Mouse (Mus musculus): Measurements from ENCODE around the gene Ank2. TPM values are rescaled to one million over a fixed set of nuclear protein-coding genes. Genes with fewer than 3 reads are reported as not detected.

The Ank2 gene
- polyA plus RNA-seq, 1 experiment from 2014 or later: 16.6 TPM

GRCm38 (mm10) chr3:127140590-127140989, 358.6 kb downstream of the Ank2 start:
- 88% methylated on average over 9 of the region's 9 CpGs for WGBS
- Histone ChIP-seq H3K4me3 (ENCODE audit: low read depth, low read length) (no peak overlapping the region), H3K9me3 (ENCODE audit: control insufficient read depth, low read length) (no peaks in the 10 kb centered on the region), H3K4me2 (ENCODE audit: low read depth, severe bottlenecking) (no peak overlapping the region), H3K36me3 (ENCODE audit: control insufficient read depth, insufficient read depth, low read length) (no peaks in the 10 kb centered on the region), H3K4me1 (ENCODE audit: control insufficient read depth, insufficient read depth, low read length) (no peaks in the 10 kb centered on the region), H3K27me3 (ENCODE audit: control insufficient read depth, insufficient read depth, low read length) (no peaks in the 10 kb centered on the region), H3K27ac (replicated peaks; ENCODE audit: low read depth, low read length) (no peak overlapping the region), H3K9ac (ENCODE audit: low read length) (no peak overlapping the region)
- DNase-seq (ENCODE audit: low spot score) (no peak), ATAC-seq (ENCODE audit: insufficient number of reproducible peaks, low FRiP score, low TSS enrichment, low read depth) (no peak)

GRCm38 (mm10) chr3:127139638-127140037, 359.5 kb downstream of the Ank2 start:
- ATAC-seq (ENCODE audit: insufficient number of reproducible peaks, low FRiP score, low TSS enrichment, low read depth) (peak; percentile 78), DNase-seq (ENCODE audit: low spot score) (peak; percentile 40)
- H3K9me3 ChIP-seq (ENCODE audit: control insufficient read depth, low read length): no peaks in the 10 kb centered on the region
- H3K4me3 ChIP-seq (ENCODE audit: low read depth, low read length): no peak overlapping the region
- no peaks in the 10 kb centered on the region for H3K36me3 ChIP-seq (ENCODE audit: control insufficient read depth, insufficient read depth, low read length)
- H3K4me1 ChIP-seq (ENCODE audit: control insufficient read depth, insufficient read depth, low read length): no peaks in the 10 kb centered on the region
- H3K27me3 ChIP-seq (ENCODE audit: control insufficient read depth, insufficient read depth, low read length): no peaks in the 10 kb centered on the region
- WGBS: 26% methylated on average over 2 of the region's 2 CpGs
- H3K9ac ChIP-seq (ENCODE audit: low read length): no peak overlapping the region
- H3K27ac ChIP-seq (replicated peaks; ENCODE audit: low read depth, low read length): no peak overlapping the region; the same call in 1 of the 2 replicates
- H3K4me2 ChIP-seq (ENCODE audit: low read depth, severe bottlenecking): no peak overlapping the region

- WGBS: 89% methylated on average over 5 of the region's 5 CpGs
Measured at GRCm38 (mm10) chr3:127137508-127137907, 361.6 kb downstream of the Ank2 start.

GRCm38 (mm10) chr3:127134062-127134461, 365.1 kb downstream of the Ank2 start:
- Histone ChIP-seq H3K36me3 (ENCODE audit: control insufficient read depth, insufficient read depth, low read length) (no peaks in the 10 kb centered on the region), H3K9me3 (ENCODE audit: control insufficient read depth, low read length) (no peaks in the 10 kb centered on the region), H3K4me2 (ENCODE audit: low read depth, severe bottlenecking) (no peak overlapping the region), H3K27ac (replicated peaks; ENCODE audit: low read depth, low read length) (no peak overlapping the region), H3K27me3 (ENCODE audit: control insufficient read depth, insufficient read depth, low read length) (no peaks in the 10 kb centered on the region), H3K4me1 (ENCODE audit: control insufficient read depth, insufficient read depth, low read length) (0 out of 2 replicates have a peak, but pooled peaks cover 7% of the 10 kb centered on the region), H3K4me3 (ENCODE audit: low read depth, low read length) (no peak overlapping the region), H3K9ac (ENCODE audit: low read length) (no peak overlapping the region)
- 56% methylated on average over 2 of the region's 2 CpGs for WGBS
- DNase-seq (ENCODE audit: low spot score): no peak
- no peak for ATAC-seq (ENCODE audit: insufficient number of reproducible peaks, low FRiP score, low TSS enrichment, low read depth)

More at GRCm38 (mm10) chr3:127137508-127137907, 361.6 kb downstream of the Ank2 start:
- Histone ChIP-seq H3K4me3 (ENCODE audit: low read depth, low read length) (no peak overlapping the region), H3K27me3 (ENCODE audit: control insufficient read depth, insufficient read depth, low read length) (no peaks in the 10 kb centered on the region), H3K4me1 (ENCODE audit: control insufficient read depth, insufficient read depth, low read length) (0 out of 2 replicates have a peak, but pooled peaks cover 3% of the 10 kb centered on the region), H3K36me3 (ENCODE audit: control insufficient read depth, insufficient read depth, low read length) (no peaks in the 10 kb centered on the region), H3K4me2 (ENCODE audit: low read depth, severe bottlenecking) (no peak overlapping the region), H3K9ac (ENCODE audit: low read length) (no peak overlapping the region), H3K27ac (replicated peaks; ENCODE audit: low read depth, low read length) (no peak overlapping the region), H3K9me3 (ENCODE audit: control insufficient read depth, low read length) (no peaks in the 10 kb centered on the region)
- DNase-seq (ENCODE audit: low spot score) (no peak), ATAC-seq (ENCODE audit: insufficient number of reproducible peaks, low FRiP score, low TSS enrichment, low read depth) (no peak)

GRCm38 (mm10) chr3:127131048-127131447, 368.1 kb downstream of the Ank2 start:
- Histone ChIP-seq H3K4me2 (ENCODE audit: low read depth, severe bottlenecking) (no peak overlapping the region), H3K4me1 (ENCODE audit: control insufficient read depth, insufficient read depth, low read length) (0 out of 2 replicates have a peak, but pooled peaks cover 7% of the 10 kb centered on the region), H3K9ac (ENCODE audit: low read length) (no peak overlapping the region), H3K36me3 (ENCODE audit: control insufficient read depth, insufficient read depth, low read length) (no peaks in the 10 kb centered on the region), H3K27me3 (ENCODE audit: control insufficient read depth, insufficient read depth, low read length) (no peaks in the 10 kb centered on the region), H3K27ac (replicated peaks; ENCODE audit: low read depth, low read length) (no peak overlapping the region), H3K9me3 (ENCODE audit: control insufficient read depth, low read length) (no peaks in the 10 kb centered on the region), H3K4me3 (ENCODE audit: low read depth, low read length) (no peak overlapping the region)
- ATAC-seq (ENCODE audit: insufficient number of reproducible peaks, low FRiP score, low TSS enrichment, low read depth) (no peak), DNase-seq (ENCODE audit: low spot score) (no peak)
- WGBS: 52% methylated on average over 3 of the region's 3 CpGs

GRCm38 (mm10) chr3:127130167-127130770, 368.9 kb downstream of the Ank2 start:
- H3K9me3 ChIP-seq (ENCODE audit: control insufficient read depth, low read length): no peaks in the 10 kb centered on the region
- H3K36me3 ChIP-seq (ENCODE audit: control insufficient read depth, insufficient read depth, low read length): no peaks in the 10 kb centered on the region
- no peak overlapping the region for H3K27ac ChIP-seq (replicated peaks; ENCODE audit: low read depth, low read length)
- DNase-seq (ENCODE audit: low spot score): peak; percentile 32
- H3K4me2 ChIP-seq (ENCODE audit: low read depth, severe bottlenecking): peak overlapping the region; percentile 17; the same call in 1 of the 2 replicates
- H3K4me3 ChIP-seq (ENCODE audit: low read depth, low read length): no peak overlapping the region
- 63% methylated on average over 12 of the region's 12 CpGs for WGBS
- no peaks in the 10 kb centered on the region for H3K27me3 ChIP-seq (ENCODE audit: control insufficient read depth, insufficient read depth, low read length)
- H3K4me1 ChIP-seq (ENCODE audit: control insufficient read depth, insufficient read depth, low read length): 0 out of 2 replicates have a peak, but pooled peaks cover 7% of the 10 kb centered on the region
- peak; percentile 48; the same call in 1 of the 2 replicates for ATAC-seq (ENCODE audit: insufficient number of reproducible peaks, low FRiP score, low TSS enrichment, low read depth)
- no peak overlapping the region for H3K9ac ChIP-seq (ENCODE audit: low read length)

GRCm38 (mm10) chr3:127129750-127130149, 369.4 kb downstream of the Ank2 start:
- H3K27me3 ChIP-seq (ENCODE audit: control insufficient read depth, insufficient read depth, low read length): no peaks in the 10 kb centered on the region
- no peak overlapping the region for H3K9ac ChIP-seq (ENCODE audit: low read length)
- H3K9me3 ChIP-seq (ENCODE audit: control insufficient read depth, low read length): no peaks in the 10 kb centered on the region
- ATAC-seq (ENCODE audit: insufficient number of reproducible peaks, low FRiP score, low TSS enrichment, low read depth): no peak
- no peak for DNase-seq (ENCODE audit: low spot score)
- no peak overlapping the region for H3K27ac ChIP-seq (replicated peaks; ENCODE audit: low read depth, low read length)
- H3K4me2 ChIP-seq (ENCODE audit: low read depth, severe bottlenecking): no peak overlapping the region
- WGBS: 29% methylated on average over 1 of the region's 1 CpGs
- no peaks in the 10 kb centered on the region for H3K36me3 ChIP-seq (ENCODE audit: control insufficient read depth, insufficient read depth, low read length)
- H3K4me1 ChIP-seq (ENCODE audit: control insufficient read depth, insufficient read depth, low read length): 0 out of 2 replicates have a peak, but pooled peaks cover 7% of the 10 kb centered on the region
- no peak overlapping the region for H3K4me3 ChIP-seq (ENCODE audit: low read depth, low read length)

GRCm38 (mm10) chr3:127127611-127128010, 371.5 kb downstream of the Ank2 start:
- no peak overlapping the region for H3K27ac ChIP-seq (replicated peaks; ENCODE audit: low read depth, low read length)
- ATAC-seq (ENCODE audit: insufficient number of reproducible peaks, low FRiP score, low TSS enrichment, low read depth) (no peak), DNase-seq (ENCODE audit: low spot score) (no peak)
- H3K27me3 ChIP-seq (ENCODE audit: control insufficient read depth, insufficient read depth, low read length): no peaks in the 10 kb centered on the region
- H3K4me2 ChIP-seq (ENCODE audit: low read depth, severe bottlenecking): no peak overlapping the region
- H3K9me3 ChIP-seq (ENCODE audit: control insufficient read depth, low read length): no peaks in the 10 kb centered on the region
- no peak overlapping the region for H3K9ac ChIP-seq (ENCODE audit: low read length)
- WGBS: 78% methylated on average over 1 of the region's 1 CpGs
- H3K36me3 ChIP-seq (ENCODE audit: control insufficient read depth, insufficient read depth, low read length): no peaks in the 10 kb centered on the region
- H3K4me3 ChIP-seq (ENCODE audit: low read depth, low read length): no peak overlapping the region
- peaks cover 9% of the 10 kb centered on the region; the same call in 1 of the 2 replicates for H3K4me1 ChIP-seq (ENCODE audit: control insufficient read depth, insufficient read depth, low read length)

Data from limb, embryonic 11.5 days (tissue).